Mouse (Mus musculus) kidney, adult 2 months (tissue): Measurements from ENCODE around the gene Ccdc85b. TPM values are rescaled to one million over a fixed set of nuclear protein-coding genes. Genes with fewer than 3 reads are reported as not detected.
"Not testable (repeated sequence)": the region's sequence is repeated elsewhere in the genome, so short reads cannot be mapped to it uniquely, and the experiment has no call there.

Experiments used
- DNase-seq: peaks from one replicate; pipeline ENCODE4 v3.0.0; 2021
- H3K27ac ChIP-seq: fragments of 200-500 bp; 2 replicates; pipeline ENCODE4 v1.5.1; 2012; ENCODE audit warnings: low read depth, low read length, control low read depth, inconsistent platforms; ENCODE audit not compliant: insufficient read depth
- H3K27me3 ChIP-seq: fragments of 200-500 bp; replicated peaks from 2 replicates; pipeline ENCODE4 v1.6.1; 2012; ENCODE audit warnings: mild to moderate bottlenecking, moderate library complexity, low read length, inconsistent platforms; ENCODE audit not compliant: control insufficient read depth, insufficient read depth
- H3K36me3 ChIP-seq: fragments of 200-500 bp; 2 replicates; pipeline ENCODE4 v1.6.1; 2012; ENCODE audit warnings: mild to moderate bottlenecking, moderate library complexity, low read length, inconsistent platforms; ENCODE audit not compliant: control insufficient read depth, insufficient read depth
- H3K4me1 ChIP-seq: fragments of 200-500 bp; 2 replicates; pipeline ENCODE4 v1.6.1; 2011; ENCODE audit warnings: low read length; ENCODE audit not compliant: control insufficient read depth, insufficient read depth
- H3K4me3 ChIP-seq: fragments of 200-500 bp; 2 replicates; pipeline ENCODE4 v1.5.1; 2011; ENCODE audit warnings: mild to moderate bottlenecking, low read depth, low read length, control low read depth; ENCODE audit not compliant: insufficient read depth
- CTCF ChIP-seq: fragments of 200-500 bp; conservative IDR thresholded peaks from 2 replicates; pipeline ENCODE4 v1.5.1; 2011; ENCODE audit warnings: low read depth, mild to moderate bottlenecking, control low read depth, low read length, moderate library complexity, mixed read lengths; ENCODE audit not compliant: insufficient read depth, insufficient read length
- POLR2A ChIP-seq: fragments of 200-500 bp; IDR thresholded peaks from one replicate; pipeline ENCODE4 v1.6.1; 2011; ENCODE audit warnings: low read depth, low read length, control low read depth
- WGBS: fragments of 180-500 bp; shearing (Covaris S2); methylation state at CpG from one replicate; pipeline ENCODE4 v1.1.7; 2018; 5-methylcytosine and 5-hydroxymethylcytosine counted together
- polyA plus RNA-seq: library from polyadenylated mRNA; depleted of rRNA; stranded (reverse); fragments of >200 nt; gene quantifications from 2 replicates; pipeline ENCODE4 v1.2.3, GENCODE M21; 2012; rRNA removed

Ccdc85b gene
- polyA plus RNA-seq, 1 experiment = 5.0 TPM

- peak; percentile 77 for DNase-seq
- peaks cover 16% of the 10 kb centered on the region for H3K4me1 ChIP-seq
- TF ChIP-seq POLR2A = peak; percentile 31
- not testable (repeated sequence) for H3K27me3 ChIP-seq, H3K36me3 ChIP-seq
- peak overlapping the region; percentile 99 for H3K27ac ChIP-seq
- peak overlapping the region; percentile 89 for H3K4me3 ChIP-seq
- 19% methylated on average over 24 of the region's 25 CpGs for WGBS
These were observed 51.1 kb downstream of the Ccdc85b start for GRCm38 (mm10) chr19:5406531-5407126.

- Histone ChIP-seq H3K4me1 (peaks cover 16% of the 10 kb centered on the region), H3K27me3 (no peaks in the 10 kb centered on the region), H3K4me3 (peak overlapping the region; percentile 30), H3K27ac (peak overlapping the region; percentile 93), H3K36me3 (no peaks in the 10 kb centered on the region)
- 17% methylated on average over 7 of the region's 7 CpGs for WGBS
- TF ChIP-seq POLR2A (no peak), CTCF (no peak)
- no peak for DNase-seq
These were observed 51.8 kb downstream of the Ccdc85b start for GRCm38 (mm10) chr19:5405924-5406323.

Other genes with a start within 250 kb of the Ccdc85b start
- gene Pacs1, start 184.8 kb downstream of the Ccdc85b start, polyA plus RNA-seq = 14.3 and 16.1 TPM in 2 replicates
- gene Sf3b2, start 162.4 kb downstream of the Ccdc85b start, polyA plus RNA-seq = 95.8 and 109 TPM in 2 replicates
- 0.28 and 0.43 TPM in 2 replicates for gene Gal3st3, start 159.6 kb downstream of the Ccdc85b start, polyA plus RNA-seq
- 0.08 TPM in 1 of 2 replicates, not detected in the other for gene Catsper1, start 122.2 kb downstream of the Ccdc85b start, polyA plus RNA-seq
- gene Cst6, start 108.3 kb downstream of the Ccdc85b start, polyA plus RNA-seq = 0.52 and 1.5 TPM in 2 replicates
- gene Eif1ad, start 91.2 kb downstream of the Ccdc85b start, polyA plus RNA-seq = 17.8 and 22.0 TPM in 2 replicates
- 106 and 146 TPM in 2 replicates for gene Banf1, start 90.7 kb downstream of the Ccdc85b start, polyA plus RNA-seq
- gene Sart1, start 69.2 kb downstream of the Ccdc85b start, polyA plus RNA-seq = 20.2 and 27.4 TPM in 2 replicates
- 0.06 and 0.27 TPM in 2 replicates for gene Tsga10ip, start 55.4 kb downstream of the Ccdc85b start, polyA plus RNA-seq
- 124 and 150 TPM in 2 replicates for gene Drap1, start 32.9 kb downstream of the Ccdc85b start, polyA plus RNA-seq
- gene AI837181, start 32.8 kb downstream of the Ccdc85b start, polyA plus RNA-seq = 71.4 and 78.4 TPM in 2 replicates
- gene Fosl1, start 10.3 kb downstream of the Ccdc85b start, polyA plus RNA-seq = 0.07 and 0.27 TPM in 2 replicates
- gene Fibp, start 2.7 kb upstream of the Ccdc85b start, polyA plus RNA-seq = 99.5 and 117 TPM in 2 replicates
- gene Ctsw, start 10.6 kb upstream of the Ccdc85b start, polyA plus RNA-seq = 1.1 and 4.7 TPM in 2 replicates
- 43.6 and 50.8 TPM in 2 replicates for gene Efemp2, start 16.1 kb upstream of the Ccdc85b start, polyA plus RNA-seq
- 29.8 and 35.1 TPM in 2 replicates for gene Mus81, start 30.5 kb upstream of the Ccdc85b start, polyA plus RNA-seq
- gene Cfl1, start 32.6 kb upstream of the Ccdc85b start, polyA plus RNA-seq = 395 and 413 TPM in 2 replicates
- gene 1700020D05Rik, start 45.9 kb upstream of the Ccdc85b start, polyA plus RNA-seq = 0.62 and 0.69 TPM in 2 replicates
- 14.7 and 16.3 TPM in 2 replicates for gene Snx32, start 52.6 kb upstream of the Ccdc85b start, polyA plus RNA-seq
- gene Ovol1, start 102.8 kb upstream of the Ccdc85b start, polyA plus RNA-seq = 9.0 and 10.4 TPM in 2 replicates
- 10.2 and 13.3 TPM in 2 replicates for gene Ap5b1, start 110.1 kb upstream of the Ccdc85b start, polyA plus RNA-seq
- 55.1 and 62.3 TPM in 2 replicates for gene Rnaseh2c, start 144.0 kb upstream of the Ccdc85b start, polyA plus RNA-seq
- 60.3 and 67.4 TPM in 2 replicates for gene Kat5, start 152.3 kb upstream of the Ccdc85b start, polyA plus RNA-seq
- gene Rela, start 179.6 kb upstream of the Ccdc85b start, polyA plus RNA-seq = 58.2 and 59.9 TPM in 2 replicates
- 35.4 and 36.9 TPM in 2 replicates for gene Sipa1, start 205.8 kb upstream of the Ccdc85b start, polyA plus RNA-seq
- 72.2 and 83.9 TPM in 2 replicates for gene Map3k11, start 230.8 kb upstream of the Ccdc85b start, polyA plus RNA-seq
- 88.8 and 108 TPM in 2 replicates for gene Pcnx3, start 231.0 kb upstream of the Ccdc85b start, polyA plus RNA-seq
- gene Kcnk7, start 246.5 kb upstream of the Ccdc85b start, polyA plus RNA-seq = 0.08 and 0.13 TPM in 2 replicates